Mouse (Mus musculus) small intestine, adult 2 months (tissue): Measurements from ENCODE around the gene Capza3.

ENCODE experiments used
- CTCF ChIP-seq: fragments of 200-500 bp; IDR thresholded peaks from 2 replicates; pipeline ENCODE4 v1.5.1; 2012; ENCODE audit warnings: low read depth, mild to moderate bottlenecking, control low read depth, inconsistent platforms, low read length, moderate library complexity, mixed read lengths; ENCODE audit not compliant: insufficient replicate concordance, insufficient read length; ENCODE audit errors: extremely low read depth
- POLR2A ChIP-seq: fragments of 200-500 bp; IDR thresholded peaks from 2 replicates; pipeline ENCODE4 v1.6.1; 2012; ENCODE audit warnings: low read depth, mild to moderate bottlenecking, control low read depth, inconsistent platforms, low read length, moderate library complexity

DNA sequence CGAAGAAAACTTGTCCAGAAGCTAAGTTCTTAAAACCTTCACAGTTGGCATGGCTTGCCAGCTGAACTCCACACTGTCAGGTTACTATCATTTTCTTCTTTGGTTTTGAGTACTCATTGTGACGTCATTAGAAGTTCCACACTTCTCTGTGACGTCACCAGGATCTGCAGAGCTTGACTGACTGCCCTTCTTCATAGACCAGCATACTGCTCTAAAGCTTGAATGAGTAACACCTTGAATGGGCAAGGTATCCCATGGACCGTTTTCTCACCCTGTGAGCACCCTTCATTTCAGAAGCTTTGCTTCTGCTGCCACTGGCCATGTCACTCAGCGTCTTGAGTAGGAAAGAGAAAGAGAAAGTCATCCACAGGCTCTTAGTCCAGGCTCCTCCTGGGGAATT lies 305 bp downstream of the Capza3 start, which contains the start of gene Plcz1:
- TF ChIP-seq POLR2A, result no peak
- TF ChIP-seq CTCF, result no peak
